31 mouse cellular contexts compared by ENCODE assay signal in genomic region chr7:139595862-139596261, GRCm38 (mm10). TPM values are rescaled to one million over a fixed set of nuclear protein-coding genes. Genes with fewer than 3 reads are reported as not detected.
DNase-seq lines count a peak whose midpoint lies in the region; ATAC-seq and TF ChIP-seq lines count a peak whose summit lies in the region.
"Had no signal": no experiment of that assay in that cellular context is flagged by ENCODE, and none has a peak within 500 bp of the region (broad histone marks: within the 10 kb centered on the region; RNA-seq: fewer than 3 reads in every experiment).

No protein-coding gene starts in this region.

- ATAC-seq in neural tube, embryonic 13.5 days (ENCODE audit: low read depth) = peak; percentile 43; the same call in 1 of the 2 replicates
- no peak for ATAC-seq in neural tube, embryonic 15.5 days (ENCODE audit: low FRiP score)
- ATAC-seq in hematopoietic stem cell, adult 5-6 weeks (replicated peaks in 1 of 2; ENCODE audit: insufficient read depth in 1 of 2, low FRiP score in 2 of 2, low TSS enrichment in 1 of 2, low read depth in 1 of 2, poor library complexity in 2 of 2, severe bottlenecking in 2 of 2) = peak; percentile 40 to 65; a peak in 2 of 4 replicates
- ATAC-seq: CD4-positive, CD25-positive, alpha-beta regulatory T cell, adult 4 months; forebrain, embryonic 14.5 days; forebrain, postnatal 0 days; hindbrain, postnatal 0 days; inflammation-experienced regulatory T-cells, adult 6 months; intestine, embryonic 16.5 days had no signal

- no peaks in the 10 kb centered on the region for H3K36me3 ChIP-seq in neural tube, embryonic 13.5 days
- no peaks in the 10 kb centered on the region for H3K36me3 ChIP-seq in neural tube, embryonic 15.5 days
- no peaks in the 10 kb centered on the region for H3K36me3 ChIP-seq in C2C12 (ENCODE audit: control insufficient read depth, insufficient read depth)
- H3K36me3 ChIP-seq: embryonic facial prominence, embryonic 12.5 days; embryonic facial prominence, embryonic 15.5 days; heart, embryonic 10.5 days; heart, embryonic 13.5 days; hindbrain, embryonic 13.5 days had no signal

- TF ChIP-seq CTCF in C2C12 (IDR thresholded peaks at IDR 0.05; ENCODE audit: control insufficient read depth, insufficient read depth, insufficient read length) = no peak

- no peak overlapping the region for H3K4me3 ChIP-seq in neural tube, embryonic 13.5 days
- H3K4me3 ChIP-seq in neural tube, embryonic 15.5 days (replicated peaks) = no peak overlapping the region
- H3K4me3 ChIP-seq in C2C12 (ENCODE audit: insufficient read depth, poor library complexity, severe bottlenecking) = no peak overlapping the region
- H3K4me3 ChIP-seq: embryonic facial prominence, embryonic 12.5 days; embryonic facial prominence, embryonic 15.5 days; gastrocnemius, adult 2 months; heart, embryonic 10.5 days; heart, embryonic 13.5 days; hindbrain, embryonic 13.5 days had no signal

- no peaks in the 10 kb centered on the region for H3K79me3 ChIP-seq in C2C12 (ENCODE audit: low read depth)

- H3K4me2 ChIP-seq in neural tube, embryonic 13.5 days = no peak overlapping the region
- H3K4me2 ChIP-seq in neural tube, embryonic 15.5 days = no peak overlapping the region
- H3K4me2 ChIP-seq: embryonic facial prominence, embryonic 12.5 days; embryonic facial prominence, embryonic 15.5 days; heart, embryonic 13.5 days; hindbrain, embryonic 13.5 days had no signal

- H3K79me2 ChIP-seq in C2C12 (ENCODE audit: control insufficient read depth, insufficient read depth) = no peaks in the 10 kb centered on the region

- H3K27me3 ChIP-seq in neural tube, embryonic 13.5 days = peaks cover 95% of the 10 kb centered on the region
- peaks cover 68% of the 10 kb centered on the region for H3K27me3 ChIP-seq in neural tube, embryonic 15.5 days (replicated peaks)
- H3K27me3 ChIP-seq in C2C12 (ENCODE audit: control insufficient read depth, insufficient read depth, insufficient read length) = peaks cover 12% of the 10 kb centered on the region
- H3K27me3 ChIP-seq: embryonic facial prominence, embryonic 12.5 days had no signal

- no peak for DNase-seq in embryo, embryonic 10 days (ENCODE audit: low spot score)
- DNase-seq in right cerebral cortex, postnatal 25 days = no peak
- no peak for DNase-seq in layer of hippocampus, postnatal 36 days
- DNase-seq: adrenal gland, adult 2 months; adrenal gland, postnatal 14 days; B cell, adult 2 months; cerebellum, adult 11 months; cerebellum, adult 8-10 months; cerebellum, postnatal 10 days; cerebellum, postnatal 36 days; forebrain, postnatal 0 days; gastrocnemius, adult 2 months; gastrocnemius, postnatal 14 days; heart, adult 18-20 months; heart, postnatal 14 days; heart, postnatal 4 days had no signal

- 54% methylated on average over 6 of the region's 6 CpGs for WGBS in neural tube, embryonic 13.5 days
- 47% methylated on average over 6 of the region's 6 CpGs for WGBS in neural tube, embryonic 15.5 days

- peaks cover 15% of the 10 kb centered on the region for H3K4me1 ChIP-seq in neural tube, embryonic 13.5 days (replicated peaks)
- peaks cover 11% of the 10 kb centered on the region for H3K4me1 ChIP-seq in neural tube, embryonic 15.5 days
- H3K4me1 ChIP-seq: embryonic facial prominence, embryonic 12.5 days; heart, embryonic 10.5 days; heart, embryonic 13.5 days had no signal

- no peak overlapping the region for H3K27ac ChIP-seq in neural tube, embryonic 13.5 days (replicated peaks)
- H3K27ac ChIP-seq in neural tube, embryonic 15.5 days (replicated peaks) = no peak overlapping the region
- H3K27ac ChIP-seq: embryonic facial prominence, embryonic 12.5 days; embryonic facial prominence, embryonic 15.5 days; gastrocnemius, adult 2 months; heart, embryonic 10.5 days; heart, embryonic 13.5 days; hindbrain, postnatal 0 days had no signal

- H3K9me3 ChIP-seq in neural tube, embryonic 13.5 days = no peaks in the 10 kb centered on the region
- no peaks in the 10 kb centered on the region for H3K9me3 ChIP-seq in neural tube, embryonic 15.5 days (replicated peaks)
- H3K9me3 ChIP-seq: embryonic facial prominence, embryonic 12.5 days; embryonic facial prominence, embryonic 15.5 days; heart, embryonic 10.5 days; heart, embryonic 13.5 days; hindbrain, embryonic 13.5 days had no signal

- H3ac ChIP-seq in C2C12 (ENCODE audit: control insufficient read depth, insufficient read length, low read depth) = no peak overlapping the region

- no peak overlapping the region for H3K9ac ChIP-seq in neural tube, embryonic 13.5 days
- H3K9ac ChIP-seq in neural tube, embryonic 15.5 days (replicated peaks) = no peak overlapping the region
- H3K9ac ChIP-seq: embryonic facial prominence, embryonic 12.5 days; embryonic facial prominence, embryonic 15.5 days; forebrain, postnatal 0 days; heart, embryonic 13.5 days; hindbrain, embryonic 13.5 days had no signal

TF ChIP-seq in C2C12, 6 proteins besides CTCF, POLR2A, EP300 and RAD21:
- TF ChIP-seq MYOD1 (IDR thresholded peaks at IDR 0.05; ENCODE audit: control insufficient read depth, insufficient read length, low read depth) (peak; percentile 17), FOSL1 (IDR thresholded peaks at IDR 0.05; ENCODE audit: insufficient read depth, low read length, poor library complexity, severe bottlenecking) (no peak)
TF ChIP-seq in C2C12: peak in this region for 1.

RNA-seq across cellular contexts. Expression of gene Nkx6-2, which starts 13.3 kb away (rescaled TPM):
- 5.3 and 7.8 TPM in 2 replicates for polyA plus RNA-seq in neural tube, embryonic 13.5 days (2015; fragmentation: Nextera tagmentation; extraction: Ambion mirVana)
- 6.1 and 7.8 TPM in 2 replicates for polyA plus RNA-seq in neural tube, embryonic 15.5 days (2015; fragmentation: Nextera tagmentation; extraction: Ambion mirVana)
- 0.02 TPM for polyA plus RNA-seq in C2C12 (2012; fragmentation: generic; extraction: Trizol)
- not detected in 2 replicates for total RNA-seq in hematopoietic stem cell, adult 5-6 weeks (2017)
- 1 to 10 TPM; 9.2 to 9.9 TPM for total RNA-seq in layer of hippocampus, postnatal 36 days (2021)
- total RNA-seq: adrenal gland, adult 2 months; adrenal gland, postnatal 14 days; adrenal gland, postnatal 4 days; gastrocnemius, adult 2 months; gastrocnemius, postnatal 14 days had no signal
- polyA plus RNA-seq: CD4-positive, CD25-positive, alpha-beta regulatory T cell, adult 4 months; embryonic facial prominence, embryonic 15.5 days; inflammation-experienced regulatory T-cells, adult 6 months had no signal
